Mouse (Mus musculus) small intestine, adult 2 months (tissue): ENCODE data around the gene Fndc3a. TPM values are rescaled to one million over a fixed set of nuclear protein-coding genes. Genes with fewer than 3 reads are reported as not detected.

ENCODE experiments used
- H3K27ac ChIP-seq: fragments of 200-500 bp; 2 replicates; pipeline ENCODE4 v1.5.1; 2012; ENCODE audit warnings: low read depth, low read length, control low read depth, inconsistent platforms; ENCODE audit not compliant: insufficient read depth
- H3K27me3 ChIP-seq: fragments of 200-500 bp; 2 replicates; pipeline ENCODE4 v1.6.1; 2012; ENCODE audit warnings: mild to moderate bottlenecking, moderate library complexity, low read length, inconsistent platforms; ENCODE audit not compliant: control insufficient read depth, insufficient read depth
- H3K36me3 ChIP-seq: fragments of 200-500 bp; 2 replicates; pipeline ENCODE4 v1.6.1; 2012; ENCODE audit warnings: mild to moderate bottlenecking, low read length, control low read depth, inconsistent platforms; ENCODE audit not compliant: control insufficient read depth, insufficient read depth
- H3K4me1 ChIP-seq: fragments of 200-500 bp; 2 replicates; pipeline ENCODE4 v1.6.1; 2012; ENCODE audit warnings: low read length, inconsistent platforms, mixed read lengths; ENCODE audit not compliant: control insufficient read depth, insufficient read depth, insufficient read length
- H3K4me3 ChIP-seq: fragments of 200-500 bp; 2 replicates; pipeline ENCODE4 v1.5.1; 2012; ENCODE audit warnings: low read depth, mild to moderate bottlenecking, control low read depth, inconsistent platforms, low read length, moderate library complexity
- CTCF ChIP-seq: fragments of 200-500 bp; IDR thresholded peaks from 2 replicates; pipeline ENCODE4 v1.5.1; 2012; ENCODE audit warnings: low read depth, mild to moderate bottlenecking, control low read depth, inconsistent platforms, low read length, moderate library complexity, mixed read lengths; ENCODE audit not compliant: insufficient replicate concordance, insufficient read length; ENCODE audit errors: extremely low read depth
- POLR2A ChIP-seq: fragments of 200-500 bp; IDR thresholded peaks from 2 replicates; pipeline ENCODE4 v1.6.1; 2012; ENCODE audit warnings: low read depth, mild to moderate bottlenecking, control low read depth, inconsistent platforms, low read length, moderate library complexity
- WGBS: fragments of 180-500 bp; shearing (Covaris S2); methylation state at CpG from one replicate; pipeline ENCODE4 v1.1.7; 2018; 5-methylcytosine and 5-hydroxymethylcytosine counted together
- polyA plus RNA-seq: library from polyadenylated mRNA; depleted of rRNA; stranded (reverse); fragments of >200 nt; gene quantifications from 2 replicates; pipeline ENCODE4 v1.2.3, GENCODE M21; 2012; rRNA removed

Gene Fndc3a
- polyA plus RNA-seq, 1 experiment, result 29.2 TPM

DNA sequence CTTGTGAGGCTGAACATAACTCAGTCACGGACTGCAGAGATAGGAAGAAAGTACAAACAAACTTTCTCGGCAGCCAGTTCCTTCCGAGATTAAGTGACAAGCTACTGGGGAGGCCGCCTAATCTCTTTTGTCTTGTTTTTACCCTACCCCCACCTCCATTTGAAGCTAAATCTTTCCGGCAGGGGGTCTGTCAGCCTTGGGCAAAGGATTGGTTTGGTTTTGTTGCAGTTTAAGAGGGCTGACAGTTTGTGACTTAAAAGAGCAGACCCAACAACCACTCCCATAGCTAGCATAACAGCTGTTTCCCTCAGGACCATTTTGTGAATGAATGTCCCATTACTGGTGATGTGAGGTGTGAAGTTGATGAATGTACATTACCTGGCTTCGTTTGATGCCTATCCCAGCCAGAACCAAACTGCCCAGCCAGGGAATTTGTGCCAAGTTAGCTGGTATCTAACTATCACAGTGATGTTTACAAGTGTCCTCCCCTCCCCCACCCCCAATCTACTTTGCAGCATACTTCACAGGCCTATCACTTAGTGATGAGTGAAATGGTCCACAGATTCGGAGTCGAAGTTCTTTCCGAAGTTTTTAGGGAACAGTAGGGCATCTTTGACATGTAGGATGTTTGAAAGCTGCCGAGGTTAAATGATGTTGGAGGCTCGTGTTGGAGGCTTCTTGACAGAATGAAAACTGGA, 202.9 kb downstream of the Fndc3a start:
- no peaks in the 10 kb centered on the region for H3K27me3 ChIP-seq
- no peaks in the 10 kb centered on the region for H3K36me3 ChIP-seq
- 31% methylated on average over 11 of the region's 11 CpGs for WGBS
- TF ChIP-seq POLR2A (no peak), CTCF (no peak)
- H3K4me3 ChIP-seq, result peak overlapping the region; percentile 29; the same call in 1 of the 2 replicates
- peaks cover 2% of the 10 kb centered on the region; the same call in 1 of the 2 replicates for H3K4me1 ChIP-seq
- H3K27ac ChIP-seq, result no peak overlapping the region

DNA sequence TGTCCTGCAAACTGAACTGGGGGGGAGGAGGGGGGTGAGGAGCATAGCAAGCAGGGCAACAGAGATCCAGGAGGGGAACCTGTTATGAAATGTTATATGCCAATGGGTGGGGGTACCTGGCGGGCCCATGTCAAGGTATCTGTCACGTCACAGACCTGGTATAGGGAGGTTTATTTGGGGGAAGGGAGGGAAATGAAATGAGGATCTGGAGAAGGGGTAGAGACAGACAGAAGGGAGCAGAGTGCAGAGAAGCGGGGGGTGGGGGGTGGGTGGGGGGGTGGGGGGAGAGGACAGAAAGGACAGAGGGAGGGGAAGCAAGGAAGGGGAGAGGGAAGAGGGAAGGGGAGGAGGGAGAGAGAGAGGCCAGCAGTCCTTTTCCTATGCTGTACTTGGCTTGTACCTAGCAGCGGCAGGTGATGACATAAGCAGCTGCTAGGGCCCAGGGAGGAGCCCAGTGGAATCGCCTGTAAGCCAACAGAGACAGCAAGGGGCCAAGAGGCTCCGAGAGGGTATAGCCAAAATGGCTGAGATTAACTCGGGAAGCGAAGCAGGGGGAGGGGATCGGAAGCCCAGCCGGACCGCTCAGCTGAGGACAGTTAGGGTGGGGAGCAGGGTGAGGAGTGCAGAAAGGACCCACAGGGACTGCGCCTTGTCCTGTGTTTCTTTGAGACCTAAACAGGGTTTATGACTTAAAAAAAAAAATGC, 203.6 kb downstream of the Fndc3a start:
- H3K27me3 ChIP-seq, result no peaks in the 10 kb centered on the region
- peak overlapping the region; percentile 29 for H3K4me3 ChIP-seq
- H3K27ac ChIP-seq, result no peak overlapping the region
- TF ChIP-seq CTCF (no peak), POLR2A (no peak)
- H3K36me3 ChIP-seq, result no peaks in the 10 kb centered on the region
- peaks cover 2% of the 10 kb centered on the region; the same call in 1 of the 2 replicates for H3K4me1 ChIP-seq
- 14% methylated on average over 12 of the region's 12 CpGs for WGBS

DNA sequence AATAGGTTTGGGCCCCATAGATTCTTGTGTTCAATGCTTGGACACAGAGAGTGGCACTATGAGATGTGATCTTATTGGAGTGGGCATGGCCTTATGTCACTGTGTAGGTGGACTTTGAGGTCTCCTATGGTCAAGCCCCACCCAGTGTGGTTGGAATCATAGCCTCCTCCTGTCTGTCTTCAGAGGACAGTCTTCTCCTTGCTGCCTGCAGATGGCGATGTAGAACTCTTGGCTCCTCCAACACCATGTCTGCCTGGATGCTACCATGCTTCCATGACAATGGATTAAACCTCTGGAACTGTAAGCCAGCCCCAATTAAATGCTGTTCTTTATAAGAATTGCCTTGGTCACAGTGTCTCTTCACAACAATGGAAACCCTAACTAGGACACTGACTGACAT, 204.8 kb downstream of the Fndc3a start:
- TF ChIP-seq POLR2A, result no peak
- TF ChIP-seq CTCF, result no peak
- Histone ChIP-seq H3K4me1 (peaks cover 2% of the 10 kb centered on the region; the same call in 1 of the 2 replicates), H3K4me3 (no peak overlapping the region), H3K36me3 (no peaks in the 10 kb centered on the region), H3K27me3 (no peaks in the 10 kb centered on the region), H3K27ac (no peak overlapping the region)
- 97% methylated on average over 1 of the region's 1 CpGs for WGBS

DNA sequence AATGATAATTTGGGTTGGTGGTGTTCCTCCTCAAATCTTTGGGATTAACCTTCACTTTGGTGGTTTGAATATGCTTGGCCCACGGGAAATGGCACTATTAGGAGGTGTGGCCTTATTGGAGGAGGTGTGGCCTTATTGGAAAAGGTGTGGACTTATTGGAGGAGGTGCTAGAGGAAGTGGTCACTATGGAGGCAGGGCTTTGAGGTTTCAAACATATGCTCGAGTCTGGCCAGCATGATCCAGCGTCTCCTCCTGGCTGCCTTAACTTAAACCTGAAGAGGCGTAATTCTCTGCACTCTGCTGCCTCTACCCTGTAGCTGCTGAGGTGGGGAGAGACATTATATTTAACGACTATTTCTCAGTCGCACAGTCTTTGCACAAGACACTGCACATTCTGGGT, 206.6 kb downstream of the Fndc3a start:
- WGBS, result 54% methylated on average over 6 of the region's 6 CpGs
- H3K4me1 ChIP-seq, result peaks cover 2% of the 10 kb centered on the region; the same call in 1 of the 2 replicates
- H3K27ac ChIP-seq, result no peak overlapping the region
- TF ChIP-seq CTCF, result no peak
- no peak for TF ChIP-seq POLR2A
- H3K36me3 ChIP-seq, result no peaks in the 10 kb centered on the region
- no peaks in the 10 kb centered on the region for H3K27me3 ChIP-seq
- no peak overlapping the region for H3K4me3 ChIP-seq

DNA sequence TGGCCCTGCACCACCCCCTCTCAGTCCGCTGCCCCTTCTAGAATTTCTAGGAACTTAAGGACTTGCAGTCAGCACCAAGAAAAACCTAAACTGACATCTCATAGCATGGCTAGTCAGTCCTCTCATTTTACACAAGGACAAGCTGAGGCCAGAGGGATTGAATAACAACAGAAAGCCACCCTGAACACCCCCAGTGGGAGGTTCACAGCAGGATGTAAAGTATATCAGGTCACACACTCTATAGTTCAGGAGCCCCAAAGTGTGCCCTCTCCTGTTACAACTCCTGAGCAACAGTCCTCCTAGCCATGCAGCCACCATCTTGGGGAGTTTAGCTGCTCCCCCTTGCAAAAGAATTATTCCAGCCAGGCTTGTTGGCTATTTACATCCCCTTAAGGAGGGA, 216.0 kb downstream of the Fndc3a start:
- H3K27me3 ChIP-seq, result no peaks in the 10 kb centered on the region
- H3K4me1 ChIP-seq, result no peaks in the 10 kb centered on the region
- no peak for TF ChIP-seq CTCF
- TF ChIP-seq POLR2A, result no peak
- H3K36me3 ChIP-seq, result no peaks in the 10 kb centered on the region
- no peak overlapping the region for H3K27ac ChIP-seq
- WGBS, result 90% methylated on average over 1 of the region's 1 CpGs
- H3K4me3 ChIP-seq, result no peak overlapping the region

DNA sequence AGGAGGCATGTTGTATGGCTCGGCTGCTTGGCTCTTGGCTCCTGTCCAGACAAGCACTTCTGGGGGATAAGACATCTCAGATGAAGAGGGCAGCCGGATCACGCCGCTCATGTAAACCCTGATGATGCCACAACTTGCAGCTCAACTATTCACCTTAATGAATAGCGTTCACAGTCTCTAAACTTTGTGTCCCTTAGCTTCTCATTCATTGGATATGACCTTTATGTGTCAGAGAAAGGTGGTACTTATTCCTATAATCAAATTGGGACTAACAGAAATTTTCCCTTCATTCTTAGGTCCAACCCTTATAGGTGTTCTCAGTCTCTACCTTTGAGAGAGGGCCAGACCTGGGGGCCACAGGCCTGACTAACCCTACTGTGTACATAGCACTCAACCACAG, 218.1 kb downstream of the Fndc3a start, which contains the start of gene Gm9195:
Gene Gm9195 (minus strand): TSS at position 101 of the 400 bp plus-strand sequence.
- H3K4me3 ChIP-seq, result no peak within 1 kb of the TSS
- no peak for TF ChIP-seq POLR2A
- no peak for TF ChIP-seq CTCF
- H3K36me3 ChIP-seq, result no peaks in the 10 kb centered on the region
- H3K27ac ChIP-seq, result no peak within 1 kb of the TSS
- H3K27me3 ChIP-seq, result no peaks in the 10 kb centered on the region
- H3K4me1 ChIP-seq, result no peaks in the 10 kb centered on the region
- 75% methylated on average over 5 of the region's 5 CpGs for WGBS

DNA sequence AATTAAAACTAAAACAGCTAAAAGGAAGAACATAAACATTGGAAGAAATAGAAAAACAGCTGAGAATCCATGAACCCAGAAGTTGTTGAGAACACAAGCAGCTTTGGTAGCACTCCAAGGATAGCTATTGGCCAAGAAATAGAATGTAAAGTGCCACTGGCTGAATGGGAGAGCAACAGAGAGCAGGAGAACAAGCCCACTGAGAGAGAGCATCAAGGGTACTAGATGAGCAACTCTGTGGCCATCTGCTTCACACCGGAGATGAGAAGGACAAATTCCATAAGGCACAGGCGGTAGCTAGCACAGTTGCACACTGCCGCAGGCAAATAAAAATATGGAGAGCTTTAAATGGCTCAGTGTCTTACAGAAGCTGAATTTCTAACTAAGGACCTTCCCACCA, 219.4 kb downstream of the Fndc3a start:
- Histone ChIP-seq H3K4me1 (no peaks in the 10 kb centered on the region), H3K4me3 (no peak overlapping the region), H3K27ac (no peak overlapping the region), H3K27me3 (no peaks in the 10 kb centered on the region), H3K36me3 (no peaks in the 10 kb centered on the region)
- 93% methylated on average over 3 of the region's 3 CpGs for WGBS
- TF ChIP-seq POLR2A (no peak), CTCF (no peak)

Other genes with a start within 250 kb of the Fndc3a start
- 0.01 TPM in 1 of 2 replicates, not detected in the other for gene Gm9195, start 218.2 kb downstream of the Fndc3a start, polyA plus RNA-seq